Mouse (Mus musculus): ENCODE results near the gene Smyd5.

DNA sequence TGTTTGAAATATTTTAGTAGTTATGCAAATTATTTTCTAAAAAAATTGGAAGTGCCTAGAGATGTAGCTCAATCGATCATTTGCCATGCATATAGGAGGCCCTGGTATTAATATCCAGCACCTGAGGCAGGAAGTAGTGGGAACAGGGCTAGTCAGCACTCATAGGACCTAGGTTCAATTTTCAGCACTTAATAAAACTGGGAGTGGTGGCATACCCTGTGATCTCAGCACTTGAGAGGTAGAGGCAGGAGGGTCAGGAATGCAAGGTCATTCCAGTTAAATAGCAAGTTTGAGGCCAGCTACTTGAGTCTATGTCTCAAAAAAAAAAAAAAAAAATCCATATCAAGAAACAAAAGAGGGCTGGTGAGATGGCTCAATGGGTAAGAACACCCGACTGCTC is 12.6 kb upstream of the Smyd5 start:
- no peak for TF ChIP-seq POLR2A (IDR thresholded peaks at IDR 0.05; ENCODE audit: low read depth, low read length)
- no peak for TF ChIP-seq CTCF (IDR thresholded peaks at IDR 0.05; ENCODE audit: extremely low read depth, insufficient read length, insufficient replicate concordance, low read depth, low read length)

Data from small intestine, adult 2 months (tissue).